Mouse (Mus musculus) liver, embryonic 14.5 days (tissue): Measurements from ENCODE around the gene Tmcc3. TPM values are rescaled to one million over a fixed set of nuclear protein-coding genes. Genes with fewer than 3 reads are reported as not detected.

Experiments
- ATAC-seq: fragments of 200-750 bp; cut with Nextera tagmentation; 2 replicates; pipeline ENCODE4 v1.8.0; 2017; ENCODE audit warnings: moderate number of reproducible peaks, mild to moderate bottlenecking, moderate library complexity; ENCODE audit not compliant: insufficient read depth
- DNase-seq, 3 experiments: peaks; one replicate each; pipeline ENCODE4 v3.0.0-alpha.2; 2012 to 2013; ENCODE audit warnings: low read depth in 3 of 3, low spot score in 3 of 3
- H3K27ac ChIP-seq: fragments of 300-500 bp; sonication (generic); 2 replicates; pipeline ENCODE4 v1.5.1; 2014; ENCODE audit warnings: moderate library complexity, mild to moderate bottlenecking, control low read depth, inconsistent platforms
- H3K27me3 ChIP-seq: fragments of 300-500 bp; sonication (generic); 2 replicates; pipeline ENCODE4 v1.6.1; 2014; ENCODE audit warnings: mild to moderate bottlenecking, low read length, moderate library complexity; ENCODE audit not compliant: control insufficient read depth, insufficient read depth
- H3K36me3 ChIP-seq: fragments of 300-500 bp; sonication (generic); replicated peaks from 2 replicates; pipeline ENCODE4 v1.6.1; 2014; ENCODE audit warnings: low read depth; ENCODE audit not compliant: control insufficient read depth, insufficient read depth
- H3K4me1 ChIP-seq, 2 experiments: fragments of 200-500 bp in 1 of 2; fragments of 300-500 bp in 1 of 2; sonication (generic) in 1 of 2; replicated peaks; 2 replicates each; pipeline ENCODE4 v1.6.1; 2012 to 2014; ENCODE audit warnings: antibody characterized with exemption in 1 of 2, inconsistent platforms in 1 of 2, low read length in 1 of 2; ENCODE audit not compliant: control insufficient read depth in 2 of 2, insufficient read depth in 2 of 2
- H3K4me2 ChIP-seq: fragments of 300-500 bp; sonication (generic); 2 replicates; pipeline ENCODE4 v1.6.1; 2014; ENCODE audit warnings: low read depth, mild to moderate bottlenecking, control low read depth, moderate library complexity
- H3K4me3 ChIP-seq, 2 experiments: fragments of 200-500 bp in 1 of 2; fragments of 300-500 bp in 1 of 2; sonication (generic) in 1 of 2; 2 replicates each; pipeline ENCODE4 v1.5.1; 2012 to 2014; ENCODE audit warnings: low read depth in 2 of 2, low read length in 2 of 2, mild to moderate bottlenecking in 2 of 2, control low read depth in 1 of 2, inconsistent platforms in 1 of 2, moderate library complexity in 1 of 2; ENCODE audit not compliant: insufficient read depth in 1 of 2
- H3K9ac ChIP-seq: fragments of 300-500 bp; sonication (generic); replicated peaks from 2 replicates; pipeline ENCODE4 v1.6.1; 2014; ENCODE audit warnings: mild to moderate bottlenecking, control low read depth, moderate library complexity
- H3K9me3 ChIP-seq: fragments of 300-500 bp; sonication (generic); 2 replicates; pipeline ENCODE4 v1.6.1; 2016; ENCODE audit warnings: low read length, mixed read lengths; ENCODE audit not compliant: control insufficient read depth
- CTCF ChIP-seq: IDR thresholded peaks from 2 replicates; pipeline ENCODE4 v1.5.1; 2016; ENCODE audit warnings: antibody characterized with exemption, low read depth, control low read depth
- EP300 ChIP-seq: IDR thresholded peaks from 2 replicates; pipeline ENCODE4 v1.6.1; 2016; ENCODE audit warnings: antibody characterized with exemption, low read depth
- WGBS: fragments of 180-500 bp; shearing (Covaris S2); extraction: QIAGEN DNeasy Blood & Tissue Kit; methylation state at CpG from one replicate; pipeline ENCODE4 v1.1.7; 2014; ENCODE audit not compliant: insufficient replicate concordance; 5-methylcytosine and 5-hydroxymethylcytosine counted together
- polyA plus RNA-seq, 2 experiments: library from polyadenylated mRNA; depleted of rRNA in 1 of 2; stranded (reverse) in 1 of 2; unstranded in 1 of 2; fragments of >200 nt; fragmentation: Nextera tagmentation in 1 of 2; extraction: Ambion mirVana in 1 of 2; gene quantifications; 2 replicates each; pipeline versions ENCODE4 v1.2.1 to v1.2.3; 2012 to 2014

Tmcc3 gene
- polyA plus RNA-seq, 2 experiments, result 1.4 to 2.6 TPM

DNA sequence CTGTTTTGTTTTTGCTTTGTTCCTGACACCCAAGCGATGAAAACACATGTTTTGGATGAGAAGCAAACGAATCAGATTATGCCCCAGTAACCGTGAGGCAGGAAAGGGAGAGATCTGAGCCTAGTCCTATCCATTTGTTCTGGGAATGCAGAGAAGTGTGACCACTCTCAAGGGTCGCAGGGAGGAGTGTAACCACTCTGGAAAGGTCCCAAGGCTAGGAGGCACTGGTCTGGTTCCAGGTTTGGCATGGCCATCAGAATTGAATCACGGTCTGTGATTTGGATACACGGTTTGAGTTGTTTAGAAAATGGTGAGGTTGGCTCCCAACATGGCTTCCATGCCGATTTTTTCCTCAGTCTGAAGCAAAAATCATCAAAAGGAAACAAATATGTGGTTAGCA lies 30.5 kb downstream of the Tmcc3 start:
- WGBS, result 58% methylated on average over 7 of the region's 7 CpGs
- no peak overlapping the region for H3K9ac ChIP-seq
- H3K36me3 ChIP-seq, result no peaks in the 10 kb centered on the region
- no peak overlapping the region for H3K4me2 ChIP-seq
- no peak for TF ChIP-seq EP300
- TF ChIP-seq CTCF, result no peak
- ATAC-seq (no peak), DNase-seq (no peak)
- no peak overlapping the region for H3K4me3 ChIP-seq
- peaks cover 0 to 5% of the 10 kb centered on the region in 2 experiments; a peak in 1 of 4 replicates for H3K4me1 ChIP-seq
- no peaks in the 10 kb centered on the region for H3K9me3 ChIP-seq
- H3K27me3 ChIP-seq, result no peaks in the 10 kb centered on the region
- H3K27ac ChIP-seq, result no peak overlapping the region

- Histone ChIP-seq H3K27ac (no peak overlapping the region), H3K27me3 (no peaks in the 10 kb centered on the region), H3K4me3 (no peak overlapping the region), H3K9ac (no peak overlapping the region), H3K9me3 (no peaks in the 10 kb centered on the region), H3K4me1 (peaks cover 0 to 5% of the 10 kb centered on the region in 2 experiments; a peak in 1 of 4 replicates), H3K36me3 (no peaks in the 10 kb centered on the region), H3K4me2 (no peak overlapping the region)
- ATAC-seq (no peak), DNase-seq (no peak)
- TF ChIP-seq CTCF, result no peak
- no peak for TF ChIP-seq EP300
- WGBS, result 60% methylated on average over 7 of the region's 7 CpGs
These were observed 31.8 kb downstream of the Tmcc3 start for GRCm38 (mm10) chr10:94343581-94343980.

DNA sequence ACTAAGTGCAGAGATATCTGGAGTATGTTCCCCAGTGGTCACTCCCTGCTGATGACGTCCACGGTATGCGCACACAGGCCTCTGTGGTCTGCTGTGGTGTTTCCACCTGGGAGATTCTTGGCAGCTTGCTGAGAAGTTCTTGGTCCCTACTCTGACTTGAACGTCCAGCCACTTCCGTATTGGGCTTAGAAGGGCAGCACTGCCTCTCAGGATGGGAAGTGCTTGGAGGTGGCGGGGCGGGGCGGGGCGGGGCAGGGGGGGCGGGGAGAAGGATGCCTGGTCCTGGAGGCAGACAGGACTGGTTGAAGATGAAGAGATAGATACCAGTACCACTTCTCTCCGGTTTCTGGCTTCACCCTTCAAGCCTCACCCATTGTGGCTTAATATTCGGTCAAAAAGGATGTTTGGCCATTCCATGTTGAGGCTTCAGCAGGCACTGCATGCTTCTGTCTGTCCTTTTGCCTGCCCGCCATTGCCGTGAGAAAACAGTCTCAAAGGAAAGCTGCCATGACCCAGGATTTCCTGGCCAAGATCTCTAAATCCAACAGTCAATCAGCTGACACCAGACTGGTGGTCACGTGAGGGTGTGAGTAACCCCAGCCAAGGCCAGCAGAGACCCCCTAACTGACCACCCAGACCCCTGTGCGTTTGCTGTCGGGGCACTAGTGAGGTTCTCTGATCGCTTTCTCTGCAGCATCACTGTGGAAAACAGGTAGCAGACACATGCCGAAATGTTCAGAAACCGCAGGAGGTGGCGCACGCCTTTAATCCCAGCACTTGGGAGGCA lies 33.1 kb downstream of the Tmcc3 start:
- H3K9me3 ChIP-seq, result no peaks in the 10 kb centered on the region
- peak; percentile 57; the same call in 1 of the 2 replicates for ATAC-seq
- WGBS, result 31% methylated on average over 22 of the region's 22 CpGs
- no peaks in the 10 kb centered on the region for H3K36me3 ChIP-seq
- no peak overlapping the region for H3K9ac ChIP-seq
- H3K27ac ChIP-seq, result no peak overlapping the region
- no peak for DNase-seq
- H3K4me3 ChIP-seq, result no peak overlapping the region
- H3K4me2 ChIP-seq, result peak overlapping the region; percentile 1; the same call in 1 of the 2 replicates
- H3K4me1 ChIP-seq, result peaks cover 0 to 5% of the 10 kb centered on the region in 2 experiments; a peak in 1 of 4 replicates
- TF ChIP-seq EP300 (no peak), CTCF (no peak)
- H3K27me3 ChIP-seq, result no peaks in the 10 kb centered on the region

DNA sequence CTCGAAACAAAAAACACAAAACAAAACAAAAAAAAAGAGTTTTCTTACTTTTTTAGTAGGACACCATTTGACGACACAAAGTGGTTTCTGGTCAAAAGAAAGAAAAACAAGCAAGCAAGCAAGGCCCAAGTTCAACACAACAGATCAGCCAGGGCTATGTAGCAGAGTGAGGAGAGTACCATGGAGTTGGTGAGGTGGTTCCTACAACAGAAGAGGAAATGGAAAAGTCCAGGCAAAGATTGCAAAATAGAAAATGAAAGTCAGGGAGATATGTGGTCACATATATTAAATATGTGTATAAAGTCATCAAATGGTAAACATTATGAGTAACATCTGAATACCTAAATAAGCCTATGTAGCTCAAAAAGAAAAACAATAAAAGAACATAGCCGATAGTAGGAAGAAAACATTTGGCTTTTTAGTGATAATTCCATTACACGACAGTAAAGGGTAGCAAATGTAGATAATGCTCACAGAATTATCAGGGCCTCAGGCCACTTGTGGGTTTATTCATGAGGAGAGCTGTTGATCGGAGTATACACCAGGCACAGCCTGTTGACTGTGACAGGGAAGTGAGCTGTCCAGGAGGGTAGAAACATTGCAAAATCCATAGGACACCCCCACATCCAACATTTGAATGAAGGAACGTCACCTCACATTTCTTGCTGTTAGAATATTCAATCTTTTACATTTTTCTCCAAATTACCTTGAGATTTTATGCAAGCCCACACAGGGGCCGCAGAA lies 33.9 kb downstream of the Tmcc3 start:
- no peaks in the 10 kb centered on the region for H3K9me3 ChIP-seq

DNA sequence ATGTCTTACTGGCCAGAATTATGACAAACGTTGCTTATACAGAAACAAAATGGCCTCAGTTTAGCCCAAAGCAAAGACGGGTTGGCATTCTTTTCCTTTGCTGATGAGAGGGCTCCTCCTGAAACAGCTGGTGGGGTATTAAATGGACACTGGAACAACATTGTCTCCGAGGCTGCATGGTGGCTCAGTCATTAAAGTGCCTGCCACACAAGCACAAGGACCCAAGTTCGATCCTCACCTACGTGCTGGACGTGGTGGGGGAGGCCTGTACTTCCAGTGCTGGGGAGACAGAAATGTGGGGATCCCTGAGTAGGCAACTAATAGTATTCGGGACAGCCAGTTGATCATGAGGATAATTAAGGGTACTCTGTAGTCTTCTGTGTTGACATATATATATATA lies 34.8 kb downstream of the Tmcc3 start:
- Histone ChIP-seq H3K4me1 (peaks cover 0 to 5% of the 10 kb centered on the region in 2 experiments; a peak in 1 of 4 replicates), H3K27me3 (no peaks in the 10 kb centered on the region), H3K27ac (no peak overlapping the region), H3K36me3 (no peaks in the 10 kb centered on the region), H3K4me2 (no peak overlapping the region), H3K4me3 (no peak overlapping the region), H3K9me3 (no peaks in the 10 kb centered on the region), H3K9ac (no peak overlapping the region)
- DNase-seq (no peak), ATAC-seq (no peak)
- 72% methylated on average over 7 of the region's 7 CpGs for WGBS
- no peak for TF ChIP-seq CTCF
- no peak for TF ChIP-seq EP300

More for the DNA sequence above, 33.9 kb downstream of the Tmcc3 start:
- Histone ChIP-seq H3K4me2 (no peak overlapping the region), H3K27me3 (no peaks in the 10 kb centered on the region), H3K36me3 (no peaks in the 10 kb centered on the region), H3K27ac (no peak overlapping the region), H3K4me3 (no peak overlapping the region), H3K9ac (no peak overlapping the region), H3K4me1 (peaks cover 0 to 5% of the 10 kb centered on the region in 2 experiments; a peak in 1 of 4 replicates)
- ATAC-seq, result no peak
- DNase-seq, result no peak
- WGBS, result 48% methylated on average over 7 of the region's 7 CpGs
- TF ChIP-seq EP300 (no peak), CTCF (no peak)
